Mouse (Mus musculus) thymus, adult 2 months (tissue): ENCODE results near the gene Stra6l.

Experiments used
- CTCF ChIP-seq: fragments of 200-500 bp; IDR thresholded peaks from 2 replicates; pipeline ENCODE4 v1.5.1; 2012; ENCODE audit warnings: mild to moderate bottlenecking, control low read depth, low read length, moderate library complexity, borderline replicate concordance; ENCODE audit not compliant: control insufficient read depth, poor library complexity, insufficient read depth; ENCODE audit errors: extremely low read depth
- POLR2A ChIP-seq: fragments of 200-500 bp; IDR thresholded peaks from 2 replicates; pipeline ENCODE4 v1.6.1; 2012; ENCODE audit warnings: mild to moderate bottlenecking, low read length, control low read depth, moderate library complexity; ENCODE audit not compliant: control insufficient read depth, poor library complexity, insufficient read depth; ENCODE audit errors: extremely low read depth

DNA sequence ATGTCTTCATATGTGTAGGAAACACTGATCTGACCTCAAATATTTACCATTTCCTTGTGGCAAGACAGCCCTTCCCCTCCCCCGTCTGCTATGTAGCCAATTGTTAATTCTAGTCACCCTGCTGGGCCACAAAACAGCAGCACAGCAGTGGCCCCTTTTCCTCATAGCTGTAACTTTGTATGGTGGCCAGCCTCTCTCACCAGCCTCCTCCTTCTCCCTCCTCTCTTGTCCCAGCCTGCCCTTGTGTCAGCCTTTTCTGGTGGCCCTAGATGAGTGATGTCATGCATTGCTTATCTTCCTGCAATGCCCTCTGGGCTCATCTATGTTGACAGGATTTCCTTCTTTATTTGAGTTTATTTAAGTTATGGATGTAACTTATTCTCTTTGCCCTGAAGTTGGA is 955 bp downstream of the Stra6l start:
- TF ChIP-seq CTCF: no peak
- TF ChIP-seq POLR2A: no peak
